Comparison of ENCODE assay signal across 8 mouse cellular contexts in the genomic region with DNA sequence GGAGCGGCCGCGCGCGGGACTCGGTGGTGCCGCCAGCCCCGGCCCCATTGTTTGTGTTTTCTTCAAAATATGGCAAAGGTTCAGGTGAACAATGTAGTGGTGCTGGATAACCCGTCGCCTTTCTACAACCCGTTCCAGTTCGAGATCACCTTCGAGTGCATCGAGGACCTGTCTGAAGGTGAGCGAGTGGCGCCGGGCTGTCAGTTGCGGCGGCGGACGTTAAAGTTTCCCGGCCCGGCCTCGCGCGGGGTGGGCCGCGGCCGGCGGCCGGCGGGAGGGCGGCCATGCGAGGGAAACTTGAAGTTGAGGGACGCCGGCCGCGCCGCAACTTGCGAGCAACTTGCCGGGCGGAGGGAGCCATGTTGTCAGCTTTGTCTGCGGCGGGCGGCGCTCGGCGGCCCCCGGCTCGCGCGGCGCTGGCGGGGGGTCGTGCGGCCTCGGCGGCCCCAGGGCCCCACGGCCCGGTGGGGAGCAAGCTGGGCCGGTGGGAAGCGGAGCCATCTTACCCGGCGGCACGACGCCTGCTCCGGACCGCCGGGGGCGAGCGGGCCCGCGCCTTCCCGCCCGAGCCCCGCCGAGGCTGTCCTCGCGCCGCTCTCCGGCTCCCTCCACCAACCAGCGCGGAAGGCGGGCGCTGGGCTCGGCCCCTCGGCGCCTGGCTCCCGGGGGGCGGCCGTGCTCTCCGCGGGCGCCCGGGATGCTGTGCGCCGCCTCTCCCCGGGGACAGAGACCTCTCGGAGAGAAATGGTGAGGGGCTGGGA. TPM values are rescaled to one million over a fixed set of nuclear protein-coding genes. Genes with fewer than 3 reads are reported as not detected.
DNase-seq lines count a peak whose midpoint lies in the region; ATAC-seq lines count a peak whose summit lies in the region.

No protein-coding gene starts in this region.

- WGBS in hindbrain, embryonic 12.5 days: under 1% methylated on average over 88 of the region's 99 CpGs

- ATAC-seq in frontal cortex, adult (ENCODE audit: low TSS enrichment): peak; percentile 62
- ATAC-seq in hindbrain, embryonic 12.5 days (ENCODE audit: low FRiP score): peak; percentile 64

- peak overlapping the region; percentile 97 for H3K4me3 ChIP-seq in hindbrain, embryonic 12.5 days

- peak overlapping the region; percentile 95 for H3K27ac ChIP-seq in hindbrain, embryonic 12.5 days

- H3K9me3 ChIP-seq in hindbrain, embryonic 12.5 days (replicated peaks): no peaks in the 10 kb centered on the region

- H3K27me3 ChIP-seq in hindbrain, embryonic 12.5 days: no peaks in the 10 kb centered on the region

- peaks cover 4% of the 10 kb centered on the region; the same call in 1 of the 2 replicates for H3K36me3 ChIP-seq in hindbrain, embryonic 12.5 days

- H3K4me1 ChIP-seq in hindbrain, embryonic 12.5 days: peaks cover 23% of the 10 kb centered on the region

- H3K4me2 ChIP-seq in hindbrain, embryonic 12.5 days (replicated peaks): peak overlapping the region; percentile 59

- H3K9ac ChIP-seq in hindbrain, embryonic 12.5 days: peak overlapping the region; percentile 98

- DNase-seq in CD4-positive, CD25-positive, alpha-beta regulatory T cell, adult 2 months (ENCODE audit: low read depth, low spot score): peak; percentile 63
- peak; percentile 78 for DNase-seq in adrenal gland, postnatal 14 days
- peak; percentile 37 to 47 for DNase-seq in layer of hippocampus, postnatal 25 days (ENCODE audit: extremely low spot score in 1 of 2, low spot score in 1 of 2)
- peak; percentile 62 to 72 for DNase-seq in lung, postnatal 4 days
- DNase-seq in retina, postnatal 1 day: peak; percentile 70
- DNase-seq in thymus, postnatal 4 days: peak; percentile 76

RNA-seq across cellular contexts. Expression of a gene that starts 0.7 kb away (rescaled TPM):
- total RNA-seq in adrenal gland, postnatal 14 days (2021): 35.9 and 36.5 TPM in 2 replicates
- polyA plus RNA-seq in hindbrain, embryonic 12.5 days (2016; fragmentation: Nextera tagmentation; extraction: Ambion mirVana): 131 and 134 TPM in 2 replicates
- total RNA-seq in layer of hippocampus, postnatal 25 days (2021): 10 to 100 TPM; 19.1 to 22.7 TPM

RNA-seq across cellular contexts. Expression of a gene that starts 32.9 kb away (rescaled TPM):
- 10.2 and 10.9 TPM in 2 replicates for total RNA-seq in adrenal gland, postnatal 14 days (2021)
- polyA plus RNA-seq in hindbrain, embryonic 12.5 days (2016; fragmentation: Nextera tagmentation; extraction: Ambion mirVana): 12.4 and 14.7 TPM in 2 replicates
- 1 to 10 TPM; 5.4 to 5.8 TPM for total RNA-seq in layer of hippocampus, postnatal 25 days (2021)

Comparison
In these comparisons a context has a peak if more than half of its experiments do, and no peak if none do; other contexts are left out.
1. Peak in every context shown above with its lines: DNase-seq, ATAC-seq, H3K4me3 ChIP-seq and H3K27ac ChIP-seq.